Mouse (Mus musculus): ENCODE results near the gene Tanc1. TPM values are rescaled to one million over a fixed set of nuclear protein-coding genes. Genes with fewer than 3 reads are reported as not detected.

Gene Tanc1
- polyA plus RNA-seq, 1 experiment: 1.00 TPM

DNA sequence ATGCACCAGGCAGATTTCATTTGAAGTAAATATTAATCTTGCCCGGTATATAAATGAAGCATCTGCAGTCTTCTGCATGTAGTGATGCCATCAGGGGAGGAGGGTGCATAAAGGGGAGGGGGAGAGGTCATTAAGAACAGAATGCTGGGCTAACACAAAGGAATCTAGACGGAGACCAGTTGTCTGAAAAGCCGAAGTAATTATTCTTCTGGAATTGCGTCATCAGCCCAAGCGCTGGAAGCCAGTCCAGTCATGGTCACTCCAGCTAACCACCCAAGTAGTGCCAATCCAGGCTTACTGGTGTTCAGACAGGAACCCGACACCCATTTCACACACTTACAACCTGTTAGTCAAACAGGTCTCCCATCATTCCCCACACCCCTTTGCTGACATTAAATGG is 17.7 kb upstream of the Tanc1 start:
- peaks cover 17% of the 10 kb centered on the region for H3K27me3 ChIP-seq (replicated peaks)
- no peaks in the 10 kb centered on the region for H3K36me3 ChIP-seq (replicated peaks; ENCODE audit: low read length)
- no peak overlapping the region for H3K4me3 ChIP-seq (replicated peaks)
- no peaks in the 10 kb centered on the region for H3K9me3 ChIP-seq
- TF ChIP-seq FLI1 (IDR thresholded peaks at IDR 0.05; ENCODE audit: low read length) (no peak), GATA1 (IDR thresholded peaks at IDR 0.05; ENCODE audit: borderline replicate concordance, low read length) (no peak)
- peaks cover 13% of the 10 kb centered on the region for H3K4me1 ChIP-seq

- Histone ChIP-seq H3K9me3 (no peaks in the 10 kb centered on the region), H3K27me3 (replicated peaks) (peaks cover 11% of the 10 kb centered on the region), H3K4me3 (replicated peaks) (peak overlapping the region; percentile 70), H3K36me3 (replicated peaks; ENCODE audit: low read length) (no peaks in the 10 kb centered on the region), H3K4me1 (peaks cover 21% of the 10 kb centered on the region)
- TF ChIP-seq GATA1 (IDR thresholded peaks at IDR 0.05; ENCODE audit: borderline replicate concordance, low read length) (no peak), FLI1 (IDR thresholded peaks at IDR 0.05; ENCODE audit: low read length) (no peak)
Measured at GRCm38 (mm10) chr2:59596545-59596944, 15.3 kb upstream of the Tanc1 start.

DNA sequence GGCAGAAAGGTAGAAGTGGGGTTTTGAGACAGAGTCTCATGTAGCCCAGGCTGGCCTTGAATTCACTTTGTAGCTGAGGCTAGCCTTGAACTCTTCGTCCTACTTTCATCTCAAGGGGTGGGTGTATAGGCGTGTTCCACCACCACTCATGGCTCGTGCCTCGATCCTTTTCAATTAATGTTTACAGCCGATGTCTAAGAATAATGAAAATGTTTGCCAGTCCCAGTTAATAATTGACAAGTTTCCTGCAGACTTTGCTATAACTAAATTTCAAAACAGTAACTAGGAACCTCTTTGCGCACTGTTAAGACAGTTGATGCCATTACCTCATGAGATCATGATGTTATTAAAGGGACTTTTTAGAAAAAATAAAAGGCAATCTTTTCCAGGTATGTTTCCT is 13.6 kb upstream of the Tanc1 start:
- peaks cover 15% of the 10 kb centered on the region for H3K27me3 ChIP-seq (replicated peaks)
- no peak overlapping the region for H3K4me3 ChIP-seq (replicated peaks)
- no peaks in the 10 kb centered on the region for H3K9me3 ChIP-seq
- TF ChIP-seq FLI1 (IDR thresholded peaks at IDR 0.05; ENCODE audit: low read length) (no peak), GATA1 (IDR thresholded peaks at IDR 0.05; ENCODE audit: borderline replicate concordance, low read length) (no peak)
- H3K36me3 ChIP-seq (replicated peaks; ENCODE audit: low read length): no peaks in the 10 kb centered on the region
- H3K4me1 ChIP-seq: peaks cover 21% of the 10 kb centered on the region

GRCm38 (mm10) chr2:59598894-59599293 is 12.9 kb upstream of the Tanc1 start:
- Histone ChIP-seq H3K4me3 (replicated peaks) (peak overlapping the region; percentile 80), H3K27me3 (replicated peaks) (peaks cover 17% of the 10 kb centered on the region), H3K4me1 (peaks cover 21% of the 10 kb centered on the region), H3K36me3 (replicated peaks; ENCODE audit: low read length) (no peaks in the 10 kb centered on the region), H3K9me3 (no peaks in the 10 kb centered on the region)
- no peak for TF ChIP-seq GATA1 (IDR thresholded peaks at IDR 0.05; ENCODE audit: borderline replicate concordance, low read length)
- no peak for TF ChIP-seq FLI1 (IDR thresholded peaks at IDR 0.05; ENCODE audit: low read length)

DNA sequence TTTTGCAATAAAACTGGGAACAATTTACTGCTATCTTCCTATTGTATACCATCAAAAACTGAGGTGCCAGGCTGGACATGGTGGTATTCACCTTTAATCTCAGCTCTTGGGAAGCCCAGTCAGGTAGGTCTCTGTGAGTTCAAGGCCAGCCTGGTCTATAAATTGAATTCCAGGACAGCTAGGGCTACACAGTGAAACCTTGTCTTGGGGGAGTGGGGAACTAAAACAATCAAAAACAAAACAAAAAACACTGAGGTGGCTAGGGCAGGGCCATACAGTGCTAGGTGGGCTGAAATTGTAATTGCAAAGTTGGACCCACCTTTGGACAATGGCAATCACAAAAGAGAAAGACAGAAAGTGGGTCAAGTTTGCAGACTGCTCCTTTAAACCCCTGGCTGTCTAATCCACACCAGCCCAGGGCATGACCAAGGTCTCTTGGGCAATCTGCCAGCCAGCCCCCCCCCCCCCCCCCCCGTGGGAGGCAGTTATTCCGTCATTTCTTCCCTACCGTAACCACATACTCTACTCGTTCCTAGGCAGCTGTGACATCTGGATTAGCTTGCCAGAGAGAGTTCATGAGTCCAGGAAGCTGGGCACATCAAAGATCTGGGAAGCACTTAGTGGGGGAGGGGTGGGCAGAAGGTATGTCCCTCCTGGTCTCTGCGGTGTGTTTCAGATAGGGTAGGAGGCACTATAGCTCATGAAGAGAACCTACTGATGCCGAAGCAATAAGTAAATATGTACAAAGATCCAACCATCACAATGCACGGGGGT is 12.3 kb upstream of the Tanc1 start:
- Histone ChIP-seq H3K36me3 (replicated peaks; ENCODE audit: low read length) (no peaks in the 10 kb centered on the region), H3K9me3 (no peaks in the 10 kb centered on the region), H3K27me3 (replicated peaks) (peaks cover 13% of the 10 kb centered on the region), H3K4me1 (peaks cover 21% of the 10 kb centered on the region), H3K4me3 (replicated peaks) (peak overlapping the region; percentile 80)
- TF ChIP-seq FLI1 (IDR thresholded peaks at IDR 0.05; ENCODE audit: low read length) (no peak), GATA1 (IDR thresholded peaks at IDR 0.05; ENCODE audit: borderline replicate concordance, low read length) (no peak)

DNA sequence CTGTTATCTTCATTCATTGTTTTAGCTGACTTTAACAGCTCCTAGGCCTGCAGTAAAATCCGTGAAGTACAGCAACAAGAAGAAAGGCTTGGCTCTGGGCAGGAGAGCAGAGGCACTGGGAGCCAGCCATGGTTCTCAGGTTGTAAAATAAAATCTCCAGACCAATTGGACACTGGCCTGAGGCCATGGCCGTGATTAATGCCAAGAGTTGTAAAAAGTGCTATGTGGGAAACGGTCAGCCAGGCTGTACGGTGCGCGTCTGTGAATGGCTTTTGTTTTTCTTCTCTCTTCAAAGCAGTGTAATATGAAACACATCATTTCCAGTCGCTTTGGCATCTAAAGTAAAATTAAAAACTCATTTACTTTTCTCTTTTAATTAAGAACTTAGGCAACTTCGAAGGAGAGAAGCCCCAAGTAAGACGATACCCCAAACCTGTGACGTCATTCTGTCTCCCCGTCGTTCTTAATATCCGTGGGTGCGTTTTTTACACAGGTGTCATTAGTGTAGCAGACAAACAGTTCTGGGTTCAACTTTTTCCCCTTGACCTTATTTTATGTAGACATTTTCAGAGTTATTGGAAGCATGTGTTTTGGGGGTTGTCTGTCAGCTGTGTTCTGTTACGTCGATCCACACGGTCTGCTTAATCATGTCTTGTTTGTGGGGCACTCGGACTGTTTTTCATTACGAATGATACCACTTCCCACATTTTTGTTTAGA is 11.6 kb upstream of the Tanc1 start:
- peaks cover 13% of the 10 kb centered on the region for H3K27me3 ChIP-seq (replicated peaks)
- TF ChIP-seq GATA1 (IDR thresholded peaks at IDR 0.05; ENCODE audit: borderline replicate concordance, low read length) (no peak), FLI1 (IDR thresholded peaks at IDR 0.05; ENCODE audit: low read length) (no peak)
- peaks cover 21% of the 10 kb centered on the region for H3K4me1 ChIP-seq
- H3K4me3 ChIP-seq (replicated peaks): no peak overlapping the region
- H3K36me3 ChIP-seq (replicated peaks; ENCODE audit: low read length): no peaks in the 10 kb centered on the region
- no peaks in the 10 kb centered on the region for H3K9me3 ChIP-seq

- H3K4me3 ChIP-seq (replicated peaks): no peak overlapping the region
- H3K27me3 ChIP-seq (replicated peaks): peaks cover 15% of the 10 kb centered on the region
- peaks cover 21% of the 10 kb centered on the region for H3K4me1 ChIP-seq
- no peaks in the 10 kb centered on the region for H3K9me3 ChIP-seq
- TF ChIP-seq GATA1 (IDR thresholded peaks at IDR 0.05; ENCODE audit: borderline replicate concordance, low read length) (no peak), FLI1 (IDR thresholded peaks at IDR 0.05; ENCODE audit: low read length) (no peak)
- no peaks in the 10 kb centered on the region for H3K36me3 ChIP-seq (replicated peaks; ENCODE audit: low read length)
Measured at GRCm38 (mm10) chr2:59600980-59601379, 10.9 kb upstream of the Tanc1 start.

DNA sequence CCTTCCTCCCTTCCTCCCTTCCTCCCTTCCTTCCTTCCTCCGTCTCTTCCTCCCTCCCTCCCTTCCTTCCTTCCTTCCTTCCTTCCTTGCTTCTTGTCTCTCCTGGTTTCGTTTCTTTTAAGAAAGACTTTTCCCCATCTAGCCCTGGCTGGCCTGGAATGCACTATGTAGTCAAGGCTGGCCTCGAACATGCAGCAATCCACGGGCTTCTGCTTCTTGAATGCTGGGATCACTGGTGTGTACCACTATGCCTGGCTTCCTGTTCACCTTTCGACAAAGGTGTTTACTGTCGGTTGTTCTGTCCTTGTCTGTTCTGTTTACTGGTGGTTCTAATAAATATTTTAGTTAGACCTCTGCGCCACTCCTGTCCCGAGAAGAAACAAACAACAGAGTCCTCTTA is 10.4 kb upstream of the Tanc1 start:
- Histone ChIP-seq H3K9me3 (no peaks in the 10 kb centered on the region), H3K27me3 (replicated peaks) (peaks cover 17% of the 10 kb centered on the region), H3K36me3 (replicated peaks; ENCODE audit: low read length) (no peaks in the 10 kb centered on the region), H3K4me1 (peaks cover 18% of the 10 kb centered on the region), H3K4me3 (replicated peaks) (no peak overlapping the region)
- TF ChIP-seq GATA1 (IDR thresholded peaks at IDR 0.05; ENCODE audit: borderline replicate concordance, low read length) (no peak), FLI1 (IDR thresholded peaks at IDR 0.05; ENCODE audit: low read length) (no peak)

- no peak overlapping the region for H3K4me3 ChIP-seq (replicated peaks)
- no peaks in the 10 kb centered on the region for H3K9me3 ChIP-seq
- peaks cover 53% of the 10 kb centered on the region for H3K27me3 ChIP-seq (replicated peaks)
- H3K4me1 ChIP-seq: peaks cover 21% of the 10 kb centered on the region
- TF ChIP-seq FLI1 (IDR thresholded peaks at IDR 0.05; ENCODE audit: low read length) (no peak), GATA1 (IDR thresholded peaks at IDR 0.05; ENCODE audit: borderline replicate concordance, low read length) (no peak)
- no peaks in the 10 kb centered on the region for H3K36me3 ChIP-seq (replicated peaks; ENCODE audit: low read length)
Measured at GRCm38 (mm10) chr2:59608958-59609357, 2.9 kb upstream of the Tanc1 start.

DNA sequence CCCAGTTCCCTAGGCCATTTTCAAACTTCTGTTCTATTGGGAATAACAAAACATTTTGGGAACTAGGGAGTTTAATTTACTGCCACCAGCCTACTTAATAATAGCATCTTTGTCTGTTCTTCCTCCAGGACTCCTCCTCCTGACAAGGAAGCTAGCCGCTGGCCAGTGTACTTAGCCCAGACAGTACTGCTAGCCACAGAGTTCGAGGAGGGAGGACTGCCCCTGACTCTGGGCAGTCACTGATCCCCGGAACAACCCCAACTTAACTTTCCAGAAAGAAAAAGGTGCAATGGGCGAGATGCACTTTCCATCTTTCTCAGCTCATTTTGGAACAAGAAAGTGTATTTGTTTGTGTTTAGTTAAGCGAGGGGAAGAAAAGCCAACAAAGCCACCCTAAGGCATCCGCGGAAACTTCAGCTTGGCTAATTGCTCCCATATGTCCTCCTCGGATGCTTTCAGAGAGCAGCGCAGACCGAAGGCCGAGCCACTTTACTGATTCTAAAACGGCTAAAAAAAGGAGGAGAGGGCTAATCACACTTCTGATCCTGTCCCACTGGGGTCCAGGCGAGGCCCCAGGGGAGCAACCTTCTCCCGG is 529 bp upstream of the Tanc1 start:
- H3K36me3 ChIP-seq (replicated peaks; ENCODE audit: low read length): no peaks in the 10 kb centered on the region
- peaks cover 24% of the 10 kb centered on the region for H3K4me1 ChIP-seq
- H3K4me3 ChIP-seq (replicated peaks): peak overlapping the region; percentile 93
- TF ChIP-seq FLI1 (IDR thresholded peaks at IDR 0.05; ENCODE audit: low read length) (no peak), GATA1 (IDR thresholded peaks at IDR 0.05; ENCODE audit: borderline replicate concordance, low read length) (no peak)
- peaks cover 59% of the 10 kb centered on the region for H3K27me3 ChIP-seq (replicated peaks)
- H3K9me3 ChIP-seq: no peaks in the 10 kb centered on the region
